Mouse (Mus musculus) retina, embryonic 14.5 days (tissue): ENCODE results near the gene Ranbp3.
"Not testable (repeated sequence)": the region's sequence is repeated elsewhere in the genome, so short reads cannot be mapped to it uniquely, and the experiment has no call there.

ENCODE experiments used
- DNase-seq: peaks from one replicate; pipeline ENCODE4 v3.0.0-alpha.2; 2015; ENCODE audit warnings: low spot score

Ranbp3 gene

GRCm38 (mm10) chr17:56672941-56673646 lies at the start of gene Ranbp3:
Gene Ranbp3, plus strand, starts transcription at chr17:56673294.
- peak; percentile 99 for DNase-seq

DNA sequence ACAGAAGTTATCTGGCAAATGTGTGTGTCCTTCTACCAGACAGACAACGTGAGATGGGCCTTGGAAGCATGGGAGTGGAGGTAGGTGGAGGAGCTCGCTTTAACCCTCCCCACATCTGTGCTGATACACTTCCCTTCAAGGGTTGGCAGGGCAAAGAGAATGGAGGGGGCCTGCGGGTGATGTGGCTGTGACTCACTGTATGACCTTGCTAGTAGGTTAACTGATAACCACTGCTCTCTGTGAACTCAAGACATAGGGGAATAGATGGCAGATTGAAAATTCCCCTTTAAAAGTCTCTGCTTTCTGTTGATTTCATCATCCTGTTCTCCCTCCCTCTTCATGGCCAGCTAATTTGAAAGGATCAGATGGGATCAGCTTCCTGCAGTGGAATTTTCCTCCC lies 47.6 kb upstream of the Ranbp3 start:
- no peak for DNase-seq

DNA sequence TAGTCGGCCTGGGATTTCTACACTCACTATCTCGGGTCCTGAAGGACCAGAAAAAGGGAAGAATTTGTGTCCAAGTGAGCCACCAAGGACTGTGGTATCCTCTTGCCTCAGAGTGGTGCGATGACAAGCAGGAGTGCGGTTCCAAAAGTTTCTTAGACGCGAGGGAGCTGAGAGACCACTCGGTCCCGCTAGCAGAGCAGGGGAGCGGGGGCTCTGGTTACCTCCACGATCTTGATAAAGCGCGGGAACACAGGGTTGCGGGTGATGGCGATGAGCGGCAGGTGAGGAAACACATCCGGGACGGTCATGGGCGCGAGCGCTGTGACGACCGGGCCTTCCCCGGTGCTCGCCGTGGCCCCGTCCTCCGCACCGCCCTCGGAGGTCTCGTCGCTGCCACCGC lies 46.8 kb upstream of the Ranbp3 start:
- no peak for DNase-seq

- peak; percentile 99 for DNase-seq
These were observed 46.2 kb upstream of the Ranbp3 start, which contains the start of gene Lonp1 for GRCm38 (mm10) chr17:56626754-56627470. Gene Lonp1, minus strand, starts transcription at chr17:56626887.

- peak; percentile 56 for DNase-seq
These were observed 45.4 kb upstream of the Ranbp3 start, which contains the start of gene Catsperd for GRCm38 (mm10) chr17:56627530-56628277. Gene Catsperd, plus strand, starts transcription at chr17:56628143.

- not testable (repeated sequence) for DNase-seq
These were observed 43.0 kb upstream of the Ranbp3 start for GRCm38 (mm10) chr17:56629800-56630781.

DNA sequence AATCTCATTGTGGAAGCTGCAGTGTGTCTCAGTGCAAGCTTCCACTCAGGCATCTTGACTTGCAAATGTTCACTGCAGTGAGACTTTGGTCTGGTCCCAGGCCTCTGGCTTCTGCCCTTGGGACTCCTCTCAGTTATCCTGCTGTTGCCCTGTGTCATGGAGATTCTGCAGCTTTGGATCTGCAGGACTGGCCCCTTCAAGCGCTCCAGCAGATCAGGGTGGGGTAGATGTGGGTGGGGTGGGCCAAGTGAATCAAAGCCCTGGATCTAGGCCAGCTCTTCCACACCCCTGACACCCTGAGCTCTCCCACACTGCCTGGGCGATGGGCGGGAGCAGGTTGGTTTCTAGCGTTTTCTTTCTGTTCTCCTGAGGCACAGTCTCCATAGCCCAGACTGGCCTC lies 41.3 kb upstream of the Ranbp3 start:
- no peak for DNase-seq

- DNase-seq = no peak
These were observed 39.1 kb upstream of the Ranbp3 start for GRCm38 (mm10) chr17:56634023-56634422.

- no peak for DNase-seq
These were observed 29.9 kb upstream of the Ranbp3 start for GRCm38 (mm10) chr17:56643237-56643636.

- DNase-seq = no peak
These were observed 25.5 kb upstream of the Ranbp3 start for GRCm38 (mm10) chr17:56647546-56647945.

GRCm38 (mm10) chr17:56651801-56652200 lies 21.3 kb upstream of the Ranbp3 start:
- DNase-seq = no peak

GRCm38 (mm10) chr17:56654771-56655170 lies 18.3 kb upstream of the Ranbp3 start:
- no peak for DNase-seq

- DNase-seq = no peak
These were observed 17.8 kb upstream of the Ranbp3 start for GRCm38 (mm10) chr17:56655311-56655710.

GRCm38 (mm10) chr17:56656171-56656570 lies 16.9 kb upstream of the Ranbp3 start:
- DNase-seq = no peak

DNA sequence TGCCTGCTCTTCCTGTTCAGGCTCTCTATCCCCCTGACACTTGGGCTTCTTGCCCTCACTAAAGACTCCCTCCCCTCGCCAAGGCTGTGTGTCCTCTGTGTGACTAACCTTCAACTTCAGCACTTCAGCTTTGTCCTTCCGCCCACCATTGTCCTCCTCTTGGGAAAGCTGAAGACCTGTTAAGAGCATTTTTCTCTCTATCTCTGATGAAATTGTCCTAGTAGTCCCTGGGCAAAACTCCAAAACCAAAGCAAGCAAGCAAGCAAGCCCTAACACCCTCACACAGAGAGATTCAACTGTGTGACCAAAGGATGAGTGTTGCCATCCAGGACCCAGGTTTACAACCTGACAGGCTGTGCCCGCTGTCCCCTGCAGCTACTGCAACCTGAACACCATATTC lies 9.4 kb upstream of the Ranbp3 start:
- no peak for DNase-seq

DNA sequence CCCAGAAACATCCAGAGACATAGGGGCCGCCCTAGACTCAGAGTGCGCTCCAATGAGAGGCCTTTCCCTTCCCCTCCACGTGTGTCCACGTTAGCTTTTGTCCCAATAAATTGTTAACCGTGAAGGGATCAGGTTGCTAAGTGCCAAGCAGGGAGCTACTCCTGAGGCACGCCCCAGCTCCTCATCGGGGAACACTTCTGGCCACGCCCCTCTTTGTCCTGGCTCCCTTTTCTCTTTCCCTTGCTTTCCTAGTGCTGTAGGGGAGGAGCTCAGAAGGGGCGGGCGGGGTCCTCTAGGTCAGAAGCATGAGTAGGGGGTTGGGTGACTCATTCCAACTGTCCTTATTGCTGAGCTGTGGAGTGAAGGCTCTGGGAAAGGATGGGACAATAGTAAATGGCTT lies 8.8 kb upstream of the Ranbp3 start:
- peak; percentile 56 for DNase-seq

DNA sequence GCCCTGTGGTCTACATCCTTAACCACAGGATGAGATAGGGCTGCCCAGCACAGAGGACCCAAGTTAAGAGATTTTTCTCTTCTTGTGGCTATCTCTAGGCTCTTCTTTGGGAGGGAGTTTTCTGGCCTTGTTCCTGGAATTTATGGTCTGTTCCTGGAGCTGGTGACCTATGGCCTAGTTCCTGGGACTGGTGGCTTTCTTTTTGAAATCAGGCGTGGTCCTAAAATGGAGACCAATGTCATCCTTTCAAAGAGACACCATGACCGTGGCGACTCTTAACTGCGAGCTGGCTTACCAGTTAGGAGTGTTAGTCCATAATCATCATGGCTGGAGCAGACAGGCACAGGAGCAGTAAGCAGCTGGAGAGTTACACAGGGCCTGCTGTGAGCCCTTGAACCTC lies 6.7 kb upstream of the Ranbp3 start:
- no peak for DNase-seq

- no peak for DNase-seq
These were observed 5.5 kb upstream of the Ranbp3 start for GRCm38 (mm10) chr17:56667591-56667990.

DNA sequence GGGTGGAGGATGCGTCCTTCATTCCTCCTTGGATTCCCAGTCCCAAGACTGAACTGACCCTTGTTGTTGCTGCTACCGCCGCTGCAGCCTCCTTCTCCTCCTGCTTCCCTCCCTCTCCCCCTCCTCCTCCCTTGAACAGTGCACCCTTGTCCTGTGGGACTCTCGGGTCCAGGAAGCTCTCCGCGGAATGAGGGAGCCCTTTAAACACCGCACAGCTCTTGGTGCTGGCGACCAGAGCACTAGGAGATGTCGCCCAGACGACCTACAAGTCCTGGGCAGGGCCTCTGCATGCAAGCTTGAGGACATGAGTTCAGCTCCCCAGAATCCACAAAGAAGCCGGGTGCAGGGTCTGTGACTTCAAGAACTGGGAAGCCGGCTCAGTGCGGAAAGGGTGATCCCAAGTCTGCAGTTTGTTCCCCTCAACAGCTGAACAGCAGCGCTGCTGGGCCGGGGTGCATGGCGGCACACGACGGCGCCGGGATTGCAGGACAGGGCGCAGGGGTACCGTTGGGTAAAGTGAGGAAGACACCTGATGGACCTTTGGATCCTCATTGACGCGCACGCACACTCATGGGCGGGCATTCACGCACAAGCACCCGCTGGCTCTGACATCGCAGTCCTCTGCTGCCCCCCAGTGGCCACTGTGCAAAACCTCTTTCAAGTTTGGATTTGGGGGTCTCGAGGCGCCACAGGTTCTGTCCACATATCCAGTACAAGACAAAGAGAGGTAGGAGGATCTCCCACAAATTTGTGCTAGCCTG lies 4.5 kb upstream of the Ranbp3 start:
- peak; percentile 94 for DNase-seq

GRCm38 (mm10) chr17:56669766-56670165 lies 3.3 kb upstream of the Ranbp3 start:
- no peak for DNase-seq
